Mouse (Mus musculus): Measurements from ENCODE around the gene Eid1.

Gene Eid1

DNA sequence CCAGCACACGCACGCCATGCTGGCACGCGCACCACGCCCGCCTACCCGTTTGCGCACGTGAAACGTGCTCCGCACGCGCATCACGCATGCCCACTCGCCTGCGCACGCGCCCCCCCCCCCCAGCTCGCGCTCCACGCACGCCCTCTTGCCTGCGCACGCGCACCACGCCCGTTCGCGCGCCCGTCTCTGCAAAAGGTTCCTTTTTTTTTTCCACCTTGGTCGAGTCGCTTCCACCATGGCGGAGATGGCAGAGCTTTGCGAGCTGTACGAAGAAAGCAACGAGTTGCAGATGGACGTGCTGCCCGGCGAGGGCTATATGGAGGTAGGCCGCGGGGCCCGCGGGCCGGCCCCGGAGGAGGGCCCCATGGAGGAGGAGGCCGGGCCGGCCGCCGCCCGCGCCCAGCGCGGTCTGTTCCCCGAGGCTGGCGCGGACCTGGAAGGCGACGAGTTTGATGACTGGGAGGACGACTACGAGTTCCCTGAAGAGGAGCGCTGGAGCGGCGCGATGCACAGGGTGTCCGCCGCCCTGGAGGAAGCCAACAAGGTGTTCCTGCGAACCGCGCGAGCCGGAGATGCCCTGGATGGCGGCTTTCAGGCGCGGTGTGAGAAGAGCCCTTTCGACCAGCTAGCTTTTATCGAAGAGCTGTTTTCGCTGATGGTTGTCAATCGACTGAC, at the start of gene Eid1:
Gene Eid1 (plus strand): TSS at position 139 of the 675 bp plus-strand sequence.
- peak; percentile 69 for DNase-seq (ENCODE audit: low spot score)

DNA sequence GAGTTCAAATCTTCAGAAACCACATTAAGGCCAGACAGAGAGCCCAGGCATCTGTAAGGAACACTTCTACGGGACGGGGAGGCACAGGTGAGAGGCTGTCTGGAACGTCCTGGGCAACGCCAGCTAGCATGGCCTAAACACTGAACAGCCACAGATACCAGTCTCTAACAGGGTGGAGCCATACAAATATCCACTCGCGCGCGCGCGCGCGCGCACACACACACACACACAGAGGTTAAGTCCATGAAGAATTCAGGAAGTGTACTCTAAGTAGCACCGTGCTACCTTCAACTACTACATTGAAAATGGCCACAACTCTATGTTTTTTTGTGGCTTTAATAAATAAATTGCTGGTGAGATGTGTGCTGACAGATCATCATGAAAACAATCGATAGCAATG, 49.7 kb upstream of the Eid1 start:
- no peak for DNase-seq (ENCODE audit: low spot score)

DNA sequence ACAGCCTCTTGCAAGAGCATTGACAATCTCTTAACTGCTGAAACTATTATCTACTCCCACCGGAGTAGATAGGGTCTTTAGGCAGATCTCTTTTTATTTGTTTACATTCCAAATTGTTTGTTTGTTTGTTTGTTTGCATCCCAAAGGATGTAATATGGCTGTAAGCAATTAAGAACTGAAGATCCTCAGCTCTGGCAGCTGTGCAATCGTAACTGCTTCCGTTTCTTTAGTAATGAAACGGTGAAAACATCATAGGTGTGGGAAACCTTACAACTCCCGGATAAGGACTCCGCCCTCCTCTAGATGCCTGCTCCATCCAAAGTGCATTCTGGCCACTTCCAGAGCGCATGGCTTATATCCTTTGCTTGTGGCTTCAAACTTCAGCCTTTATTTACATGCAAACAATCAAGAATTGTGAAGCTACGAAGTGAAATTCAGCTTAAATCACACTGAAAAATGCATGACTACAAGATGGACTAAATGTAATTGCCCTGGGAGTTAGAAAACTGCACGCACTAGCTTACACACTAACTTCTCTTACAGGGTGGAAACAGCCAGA, 48.7 kb upstream of the Eid1 start:
- no peak for DNase-seq (ENCODE audit: low spot score)

DNA sequence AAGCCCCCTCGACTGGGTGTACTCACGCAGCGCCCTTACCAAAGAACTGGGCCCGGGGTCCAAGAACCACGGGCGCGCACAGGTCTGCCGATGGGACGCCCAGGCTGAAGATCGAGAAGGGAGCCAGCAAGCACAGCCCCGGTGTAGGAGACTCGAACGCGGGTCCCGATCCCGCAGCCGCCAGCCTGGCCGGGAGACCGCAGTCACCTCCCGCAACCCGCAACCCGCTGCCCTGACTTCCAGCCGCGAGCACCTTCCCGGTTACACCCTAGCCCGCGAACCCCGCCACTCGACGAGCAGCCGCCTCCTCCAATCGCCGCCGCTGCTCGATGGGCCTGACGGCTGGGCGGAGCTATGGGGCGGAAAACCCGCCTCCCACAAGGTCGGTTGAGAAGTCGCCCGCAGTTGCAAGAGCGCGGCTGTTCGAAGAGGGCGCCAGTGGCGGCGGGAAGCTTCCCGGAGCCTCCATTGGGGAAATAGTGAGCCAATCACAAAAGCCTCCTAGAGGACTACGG, 48.0 kb upstream of the Eid1 start, which contains the start of gene Cep152:
Gene Cep152 (minus strand): TSS at position 277 of the 515 bp plus-strand sequence.
- DNase-seq (ENCODE audit: low spot score) = peak; percentile 98

DNA sequence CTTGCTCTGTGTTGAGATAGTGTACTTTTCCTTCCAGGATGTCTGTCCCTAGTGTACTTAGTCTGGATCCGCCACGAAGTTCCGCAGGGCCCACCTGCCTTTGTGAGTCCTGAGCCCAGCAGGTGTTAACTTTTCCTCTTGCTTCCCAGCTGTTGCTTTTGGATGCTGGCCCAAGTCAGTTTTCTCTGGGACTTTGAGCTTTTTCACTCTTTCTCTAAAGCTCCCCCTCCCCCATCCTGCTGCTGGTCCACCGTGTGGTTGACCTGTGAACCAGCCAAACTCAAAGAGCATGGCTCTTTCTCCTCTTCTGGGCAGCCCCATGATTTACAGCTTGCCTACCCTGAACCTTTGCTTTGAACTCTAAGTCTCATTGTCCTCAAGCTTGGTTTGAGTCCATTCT, 46.4 kb upstream of the Eid1 start:
- DNase-seq (ENCODE audit: low spot score) = no peak

DNA sequence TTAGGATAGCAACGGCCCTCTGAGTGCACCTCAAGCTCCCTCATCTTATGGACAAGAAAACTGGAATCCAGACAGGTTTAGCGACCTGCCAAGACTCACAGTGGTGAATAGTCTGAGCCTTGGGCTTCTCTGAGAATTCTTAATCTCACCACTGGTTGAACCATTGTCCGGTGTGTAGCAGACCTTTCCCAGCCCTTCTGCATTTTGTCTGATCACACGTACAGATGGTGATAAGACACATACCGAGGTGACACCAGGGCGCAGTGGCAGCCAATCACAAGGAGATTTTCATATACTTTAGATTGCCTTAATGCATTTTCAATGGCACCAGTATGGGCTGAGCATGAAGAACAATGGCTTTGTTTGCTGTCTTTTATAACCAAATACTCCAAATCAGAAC, 44.4 kb upstream of the Eid1 start:
- DNase-seq (ENCODE audit: low spot score) = no peak

DNA sequence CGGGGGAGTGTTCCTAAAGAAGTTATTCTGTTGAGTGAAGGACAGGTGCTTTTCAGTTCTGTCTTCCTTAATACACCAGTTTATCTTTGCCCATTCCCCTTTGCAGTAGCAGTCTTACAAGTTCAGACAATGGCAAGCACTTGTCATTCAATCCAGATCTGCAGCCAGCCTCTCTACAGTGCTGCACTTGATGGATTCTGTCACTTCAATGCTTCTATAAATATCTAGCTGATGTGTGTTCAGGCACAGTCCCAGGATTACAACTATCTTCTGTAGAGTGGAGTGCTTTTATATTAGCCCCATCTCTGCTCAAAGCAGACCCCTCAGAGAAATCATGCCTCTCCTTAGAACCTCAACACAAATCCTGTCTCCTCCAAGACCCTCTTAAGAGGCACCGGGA, 42.9 kb upstream of the Eid1 start:
- no peak for DNase-seq (ENCODE audit: low spot score)

DNA sequence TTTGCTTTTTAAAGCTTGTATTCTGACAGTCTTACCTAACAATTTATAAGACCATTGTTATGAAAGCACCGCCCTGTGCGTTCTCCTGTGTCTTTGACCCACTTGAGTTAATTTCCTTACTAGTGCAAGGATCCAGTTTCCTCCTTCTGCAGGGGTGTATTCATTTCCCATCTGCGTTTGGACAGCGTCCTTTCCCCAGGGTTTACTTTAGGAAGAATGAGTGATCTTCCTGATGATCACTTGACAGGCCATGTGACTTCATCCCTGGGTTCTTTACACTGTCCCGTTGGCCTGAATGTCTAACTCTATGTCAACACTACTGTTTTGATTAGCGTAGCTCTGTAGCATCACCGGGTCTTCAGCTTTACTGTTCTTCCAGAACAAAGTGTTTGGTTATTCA, 35.6 kb upstream of the Eid1 start:
- no peak for DNase-seq (ENCODE audit: low spot score)

DNA sequence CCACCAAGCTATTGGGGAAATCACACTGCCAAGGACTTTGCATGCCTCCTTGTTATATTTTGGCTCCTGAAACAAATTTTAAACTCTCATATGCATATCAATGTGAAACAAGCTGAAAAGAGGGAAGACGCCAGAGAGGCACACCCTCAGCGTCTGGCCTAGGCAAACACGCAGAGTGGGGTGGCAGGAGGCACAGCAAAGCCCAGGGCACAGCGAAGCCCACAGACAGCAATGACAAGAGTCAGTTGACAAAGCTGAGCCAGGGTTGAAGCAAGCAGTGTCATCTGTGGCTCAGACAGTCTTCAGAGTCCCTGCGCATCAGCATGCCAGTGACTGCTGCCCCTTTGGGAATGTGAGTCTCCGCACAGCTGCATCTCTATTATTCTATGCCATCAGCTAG, 28.0 kb upstream of the Eid1 start:
- no peak for DNase-seq (ENCODE audit: low spot score)

DNA sequence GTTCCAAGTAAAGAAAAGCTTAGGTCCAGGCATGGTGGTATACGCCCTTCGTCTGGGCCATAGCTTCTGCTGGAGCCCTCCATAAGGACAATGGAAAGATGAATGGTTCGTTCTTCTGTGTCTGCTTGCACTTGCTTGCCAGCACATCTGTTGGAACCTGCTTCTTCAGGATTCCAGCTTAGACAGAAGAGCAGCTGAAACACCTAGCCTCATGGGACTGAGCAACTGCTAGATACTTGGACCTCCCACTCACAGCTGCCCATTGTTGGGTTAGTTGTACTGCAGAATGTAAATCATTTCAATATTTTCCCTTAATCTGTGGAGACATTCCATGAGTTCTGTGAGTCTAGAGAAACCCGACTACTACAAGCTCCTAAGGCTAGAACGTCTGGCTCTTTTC, 22.9 kb upstream of the Eid1 start:
- no peak for DNase-seq (ENCODE audit: low spot score)

DNA sequence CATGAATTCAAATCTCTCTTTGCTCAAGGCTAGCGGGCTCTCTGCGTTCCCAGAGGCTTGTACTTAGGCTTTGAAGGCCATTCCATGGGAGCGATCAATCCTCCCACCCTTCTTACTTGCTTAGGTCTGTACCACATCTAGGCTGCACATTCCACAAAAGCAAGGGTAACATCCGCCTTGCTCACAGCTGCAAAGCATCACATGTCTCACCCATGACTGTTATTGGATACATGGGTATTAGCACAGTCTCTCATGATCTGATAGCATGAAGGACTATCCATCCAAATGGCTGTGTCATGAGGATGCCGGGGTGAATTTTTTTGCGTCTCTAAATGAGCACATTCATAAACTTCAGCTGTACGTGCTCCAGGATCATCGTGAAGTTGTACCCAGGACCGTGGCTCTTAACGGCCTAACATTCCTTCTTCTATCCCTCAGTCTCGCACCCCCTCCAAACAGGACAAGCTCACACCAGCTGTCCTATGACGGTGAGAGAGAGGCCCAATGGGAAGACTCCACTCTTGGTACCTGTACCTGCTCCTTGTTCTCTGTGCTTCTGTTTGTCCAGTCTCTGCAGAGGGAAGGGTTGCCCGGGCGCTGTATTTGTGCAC, 22.0 kb upstream of the Eid1 start:
- DNase-seq (ENCODE audit: low spot score) = no peak

DNA sequence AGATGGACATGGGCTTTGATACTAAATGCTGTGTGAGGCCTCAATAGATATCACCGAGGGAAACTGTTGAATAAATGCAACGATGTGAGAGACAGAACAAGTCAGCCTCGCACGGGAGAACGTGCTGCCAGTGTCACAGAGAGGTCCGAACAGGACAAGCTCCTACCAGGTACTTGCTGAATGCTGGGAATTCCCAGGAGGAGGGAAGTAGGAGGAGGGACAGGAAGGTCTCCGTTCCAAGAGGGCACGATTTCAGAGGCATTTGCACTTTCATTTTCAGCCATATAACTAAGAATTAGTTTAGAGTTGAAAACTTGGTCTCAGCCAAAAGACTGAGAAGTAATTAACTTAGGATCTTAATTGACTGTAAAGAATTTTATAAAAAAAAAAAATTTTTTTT, 21.3 kb upstream of the Eid1 start:
- no peak for DNase-seq (ENCODE audit: low spot score)

DNA sequence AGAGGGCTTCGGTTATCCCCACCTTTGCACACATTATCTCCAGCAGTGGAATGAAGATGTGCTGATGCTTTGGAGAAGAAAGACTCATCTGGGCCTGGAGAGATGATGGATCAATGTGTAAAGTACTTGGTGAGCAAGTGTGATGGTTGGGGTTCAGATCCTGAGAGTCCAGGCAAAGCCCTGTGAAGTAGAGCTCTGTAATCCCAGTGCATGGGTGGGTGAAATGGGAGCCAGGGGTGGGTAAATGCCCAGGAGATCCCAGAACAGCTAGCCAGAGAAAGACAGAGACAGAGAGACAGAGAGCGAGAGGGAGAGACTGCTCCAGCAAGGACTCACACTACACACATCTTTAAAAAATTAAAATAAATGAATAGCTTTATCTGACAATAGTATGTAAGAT, 19.6 kb upstream of the Eid1 start:
- DNase-seq (ENCODE audit: low spot score) = no peak

DNA sequence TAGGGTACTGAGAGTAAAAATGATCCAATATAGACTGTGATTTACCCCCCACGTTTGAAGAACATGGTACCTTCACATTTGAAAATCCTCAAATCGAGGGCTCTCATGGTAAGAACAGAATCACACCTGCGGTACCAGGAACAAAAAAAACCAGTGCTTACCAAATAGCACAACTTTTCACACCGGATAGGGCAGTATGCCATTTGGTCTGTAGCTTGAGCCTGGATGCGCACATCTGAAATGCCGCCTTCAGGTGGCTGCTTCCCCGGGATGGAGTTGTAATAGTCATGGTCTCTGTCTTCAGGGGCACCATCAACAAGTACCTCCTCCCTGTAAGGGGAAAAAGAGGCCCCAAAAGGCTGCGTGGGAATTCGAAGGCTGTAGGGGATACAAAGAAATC, 17.5 kb upstream of the Eid1 start:
- no peak for DNase-seq (ENCODE audit: low spot score)

DNA sequence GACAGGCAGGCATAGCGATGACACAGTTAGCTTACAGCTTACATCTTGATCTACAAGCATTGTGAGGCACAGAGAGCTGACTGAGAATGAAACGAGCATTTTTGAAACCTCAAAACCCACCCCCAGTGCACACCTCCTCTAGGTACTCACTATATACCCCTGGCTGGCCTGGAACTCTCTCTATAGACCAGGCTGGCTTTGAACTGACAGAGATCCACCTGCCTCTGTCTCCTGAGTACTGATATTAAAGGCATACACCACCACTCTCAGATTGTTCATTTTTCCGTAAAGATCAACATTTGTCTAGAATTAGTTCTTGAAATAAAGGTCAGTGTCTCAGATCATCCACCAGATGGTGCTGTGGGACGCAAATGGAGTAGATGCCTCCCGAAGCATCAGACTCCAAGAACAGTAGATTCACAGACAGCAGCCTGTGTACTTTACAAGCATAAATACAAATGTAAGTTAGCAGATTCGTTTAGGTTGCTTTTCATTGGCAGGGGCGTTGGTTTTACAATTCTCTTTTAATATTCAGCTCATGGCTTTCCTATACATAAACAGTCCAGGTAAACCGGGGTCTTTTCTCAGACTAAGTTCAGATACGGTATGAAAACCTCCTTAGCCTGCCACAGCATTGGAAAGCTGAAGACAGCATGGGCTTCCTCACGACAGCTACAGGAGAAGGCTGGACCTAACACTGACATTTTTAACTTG, 12.9 kb upstream of the Eid1 start:
- peak; percentile 69 for DNase-seq (ENCODE audit: low spot score)

DNA sequence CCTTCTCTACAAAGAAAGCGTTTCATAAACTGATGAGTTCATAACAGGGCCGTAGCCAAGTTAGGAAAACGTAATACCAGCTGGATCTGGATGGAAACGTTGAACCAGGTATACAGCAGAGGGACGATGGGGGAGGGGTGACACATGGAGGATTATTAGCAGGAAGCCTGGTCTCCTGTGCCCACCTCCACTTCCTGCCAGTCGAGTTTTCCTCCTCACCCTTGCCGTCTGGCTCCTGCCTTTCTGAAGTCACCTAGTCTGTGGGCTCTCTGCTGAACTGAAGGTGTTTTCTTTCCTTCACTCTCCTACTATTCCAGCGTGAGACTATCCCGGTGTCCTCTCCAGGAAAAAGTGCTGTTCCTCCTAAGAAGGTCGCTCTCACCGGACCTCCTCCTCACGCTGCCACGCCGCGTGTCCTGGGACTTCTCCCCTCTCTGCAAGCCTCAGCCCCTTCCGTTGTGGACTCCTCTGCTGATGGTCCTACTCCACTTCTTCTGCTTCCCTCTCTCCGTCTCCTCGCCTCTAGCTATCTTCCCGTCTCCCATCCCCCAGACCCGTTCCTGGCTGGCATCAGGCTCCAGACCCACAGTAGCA, 12.3 kb upstream of the Eid1 start:
- DNase-seq (ENCODE audit: low spot score) = no peak

DNA sequence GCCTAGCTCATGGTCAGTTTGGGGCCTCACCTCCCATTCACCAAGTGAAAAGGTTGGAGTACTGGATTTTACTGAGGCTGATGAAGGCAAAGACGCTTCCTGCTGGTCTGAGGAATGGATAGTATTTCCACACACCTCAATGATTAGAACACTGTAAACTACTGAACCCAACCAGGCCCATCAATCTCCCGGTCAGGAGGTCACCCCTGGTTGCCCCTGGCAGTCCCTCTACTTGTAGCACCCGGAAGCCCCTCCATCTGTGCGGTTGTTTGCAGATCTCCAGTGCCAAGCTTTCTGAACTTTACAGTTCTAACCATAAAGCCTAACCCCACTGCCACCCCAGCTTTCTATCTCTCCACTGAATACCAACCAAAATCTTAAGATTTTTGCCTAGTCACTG, 11.7 kb upstream of the Eid1 start:
- no peak for DNase-seq (ENCODE audit: low spot score)

DNA sequence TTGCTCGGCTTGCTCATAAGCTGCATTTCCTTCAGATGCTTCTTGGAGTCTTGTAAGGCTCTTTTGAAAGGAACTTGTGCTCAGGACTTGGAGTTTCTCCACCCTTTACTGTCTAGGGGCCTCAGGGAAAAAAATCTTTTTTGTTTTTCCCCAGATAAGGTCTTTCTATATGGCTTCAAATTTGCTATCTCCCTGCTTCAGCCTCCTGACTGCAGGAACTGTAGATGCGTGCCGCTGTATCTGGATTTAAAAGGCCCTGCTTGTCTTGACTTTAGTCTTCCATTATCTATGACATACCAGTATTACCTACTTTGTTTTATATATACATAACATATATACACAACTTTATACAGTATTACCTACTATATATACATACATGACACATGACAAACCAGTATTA, 10.4 kb upstream of the Eid1 start:
- no peak for DNase-seq (ENCODE audit: low spot score)

DNA sequence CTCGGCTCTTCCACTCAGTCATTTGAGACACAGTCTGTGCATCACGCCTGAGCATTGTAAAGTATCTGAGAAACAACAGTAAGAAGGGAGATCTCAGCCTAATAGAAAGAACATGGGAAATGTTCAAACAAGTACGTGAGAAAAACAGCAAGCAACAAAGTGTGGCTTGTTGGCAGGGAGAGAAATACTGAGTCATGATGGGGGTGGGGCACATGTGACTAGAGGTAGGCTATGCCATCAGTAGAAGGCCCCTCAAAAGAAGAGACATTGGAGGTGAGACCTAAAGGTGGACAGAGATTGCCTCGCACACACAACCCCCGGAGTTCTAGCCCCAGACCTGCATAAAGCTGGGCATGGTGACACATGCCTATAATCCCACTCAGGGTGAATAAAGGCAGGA, 7.7 kb upstream of the Eid1 start:
- DNase-seq (ENCODE audit: low spot score) = no peak

DNA sequence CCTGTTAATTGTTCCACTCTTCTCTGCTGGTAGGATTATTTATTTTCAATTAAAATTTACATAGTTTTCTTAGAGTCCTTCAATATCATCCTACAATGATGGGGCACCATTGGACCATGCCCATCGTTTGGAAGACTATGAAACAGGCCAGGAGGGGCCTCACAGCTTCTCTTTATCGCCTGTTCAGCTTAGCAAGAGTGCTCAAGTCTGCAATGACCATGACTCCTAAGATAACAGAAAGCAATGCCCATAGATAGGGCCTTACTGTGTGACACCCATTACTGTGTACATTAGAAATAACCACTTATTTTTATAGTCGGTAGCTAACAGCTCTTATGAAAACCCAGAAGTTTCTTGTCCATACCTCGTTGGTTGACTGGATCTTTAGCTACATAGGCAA, 7.0 kb upstream of the Eid1 start:
- DNase-seq (ENCODE audit: low spot score) = no peak

DNA sequence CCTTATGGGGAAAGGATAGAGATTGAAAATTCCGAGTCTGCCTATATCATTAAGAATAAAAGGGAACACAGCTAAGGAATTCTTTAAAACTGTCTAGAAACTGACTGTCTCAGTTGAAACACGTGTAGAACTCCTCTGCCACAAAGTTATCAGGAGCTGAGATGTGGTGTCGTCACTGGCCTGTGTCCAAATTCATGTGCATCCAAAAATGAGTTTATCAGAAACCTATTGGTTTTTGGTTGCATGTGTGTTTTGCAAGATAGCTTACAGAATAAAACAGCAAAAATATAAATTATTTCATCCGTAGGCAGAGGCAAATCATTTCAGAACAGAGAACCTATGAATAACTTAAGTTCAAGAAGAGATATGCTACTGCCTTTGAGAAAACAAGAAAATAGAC, 6.2 kb upstream of the Eid1 start:
- no peak for DNase-seq (ENCODE audit: low spot score)

DNA sequence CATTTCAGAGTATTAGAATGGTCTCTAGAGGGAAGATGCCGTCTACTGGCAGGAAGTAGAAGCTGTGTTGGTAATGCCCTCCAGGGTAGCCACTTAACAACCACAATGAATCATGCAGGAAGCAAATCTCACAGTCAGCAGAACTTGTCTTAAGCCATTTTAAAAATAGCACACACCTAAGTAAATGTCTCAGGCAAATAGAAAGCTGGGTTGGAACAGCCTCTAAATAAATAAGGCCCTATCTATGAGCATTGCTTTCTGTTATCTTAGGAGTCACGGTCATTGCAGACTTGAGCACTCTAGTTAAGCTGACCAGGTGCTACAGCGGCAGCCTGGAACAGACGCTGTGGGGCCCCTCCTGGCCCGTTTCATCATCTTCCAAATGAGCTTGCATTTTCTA, 5.7 kb upstream of the Eid1 start:
- DNase-seq (ENCODE audit: low spot score) = peak; percentile 19

DNA sequence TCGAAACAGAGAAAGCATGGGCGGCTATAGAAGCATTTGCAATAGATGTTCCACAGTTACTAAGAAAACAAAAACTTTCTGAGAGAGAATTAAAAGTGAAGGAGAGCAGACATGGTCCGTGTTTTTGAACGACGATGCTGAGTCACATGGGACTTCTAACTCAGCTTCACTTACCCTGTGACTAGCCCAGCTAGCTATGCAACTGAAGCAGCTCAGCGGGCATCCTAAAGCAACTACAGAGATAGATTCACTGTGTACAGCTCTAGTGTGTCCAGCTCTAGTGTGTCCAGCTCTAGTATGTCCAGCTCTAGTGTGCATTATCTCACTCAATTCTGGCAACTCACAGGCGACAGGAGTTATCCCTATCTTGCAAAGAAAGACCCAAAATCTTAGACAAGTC, 5.2 kb upstream of the Eid1 start:
- no peak for DNase-seq (ENCODE audit: low spot score)

Measured in lung, postnatal 25 days (tissue).